Mouse (Mus musculus) adrenal gland, postnatal 4 days (tissue): ENCODE results near the gene Cd151. TPM values are rescaled to one million over a fixed set of nuclear protein-coding genes. Genes with fewer than 3 reads are reported as not detected.

ENCODE experiments used
- DNase-seq, 2 experiments: peaks; one replicate each; pipeline ENCODE4 v3.0.0; 2021 to 2022; ENCODE audit warnings: low spot score in 2 of 2, mixed read lengths in 2 of 2
- total RNA-seq, 2 experiments: library from RNA; stranded (reverse); gene quantifications; 2 replicates each; pipeline ENCODE4 v1.2.3; 2021

Gene Cd151
- total RNA-seq, 2 experiments from 2014 or later = 209 to 215 TPM

GRCm38 (mm10) chr7:141469901-141470636 is 2.9 kb downstream of the Cd151 start:
- no peak for DNase-seq

- DNase-seq = no peak
These were observed 3.4 kb downstream of the Cd151 start for GRCm38 (mm10) chr7:141470637-141470944.

GRCm38 (mm10) chr7:141471236-141471635 is 4.0 kb downstream of the Cd151 start:
- no peak for DNase-seq

GRCm38 (mm10) chr7:141472226-141472625 is 5.0 kb downstream of the Cd151 start:
- no peak for DNase-seq

GRCm38 (mm10) chr7:141472763-141473162 is 5.6 kb downstream of the Cd151 start:
- no peak for DNase-seq

GRCm38 (mm10) chr7:141474160-141474559 is 7.0 kb downstream of the Cd151 start:
- no peak for DNase-seq

GRCm38 (mm10) chr7:141475011-141475804 is 8.0 kb downstream of the Cd151 start, which contains the start of the genes Polr2l and Tspan4:
Gene Polr2l (minus strand): TSS chr7:141475132.
Gene Tspan4 (plus strand): TSS chr7:141475240.
- DNase-seq = peak; percentile 61 to 65

- DNase-seq = no peak
These were observed 8.6 kb downstream of the Cd151 start for GRCm38 (mm10) chr7:141475805-141476158.

- DNase-seq = peak in 1 of 2 experiments; percentile 82
These were observed 9.2 kb downstream of the Cd151 start for GRCm38 (mm10) chr7:141476226-141476980.

- no peak for DNase-seq
These were observed 9.8 kb downstream of the Cd151 start for GRCm38 (mm10) chr7:141476981-141477370.

GRCm38 (mm10) chr7:141477578-141478269 is 10.5 kb downstream of the Cd151 start:
- no peak for DNase-seq

GRCm38 (mm10) chr7:141478270-141478748 is 11.1 kb downstream of the Cd151 start:
- DNase-seq = no peak

GRCm38 (mm10) chr7:141480842-141481497 is 13.8 kb downstream of the Cd151 start:
- no peak for DNase-seq

GRCm38 (mm10) chr7:141481498-141482401 is 14.6 kb downstream of the Cd151 start:
- DNase-seq = no peak

- DNase-seq = no peak
These were observed 15.4 kb downstream of the Cd151 start for GRCm38 (mm10) chr7:141482531-141483024.

GRCm38 (mm10) chr7:141483114-141483653 is 16.0 kb downstream of the Cd151 start:
- DNase-seq = no peak

- no peak for DNase-seq
These were observed 17.3 kb downstream of the Cd151 start for GRCm38 (mm10) chr7:141484186-141485120.

- no peak for DNase-seq
These were observed 18.0 kb downstream of the Cd151 start for GRCm38 (mm10) chr7:141485186-141485585.
